Mouse (Mus musculus) heart, adult 8-10 months (tissue): ENCODE results near the gene Pex26. TPM values are rescaled to one million over a fixed set of nuclear protein-coding genes. Genes with fewer than 3 reads are reported as not detected.

Source experiments
- DNase-seq: peaks from one replicate; pipeline ENCODE4 v3.0.0; 2022; ENCODE audit warnings: low spot score
- total RNA-seq, 4 experiments: library from RNA; stranded (reverse); gene quantifications; 2 replicates each; pipeline ENCODE4 v1.2.4; 2022

Pex26 gene
- total RNA-seq, 4 experiments from 2014 or later = 5.9 to 6.6 (median 6.3) TPM

DNA sequence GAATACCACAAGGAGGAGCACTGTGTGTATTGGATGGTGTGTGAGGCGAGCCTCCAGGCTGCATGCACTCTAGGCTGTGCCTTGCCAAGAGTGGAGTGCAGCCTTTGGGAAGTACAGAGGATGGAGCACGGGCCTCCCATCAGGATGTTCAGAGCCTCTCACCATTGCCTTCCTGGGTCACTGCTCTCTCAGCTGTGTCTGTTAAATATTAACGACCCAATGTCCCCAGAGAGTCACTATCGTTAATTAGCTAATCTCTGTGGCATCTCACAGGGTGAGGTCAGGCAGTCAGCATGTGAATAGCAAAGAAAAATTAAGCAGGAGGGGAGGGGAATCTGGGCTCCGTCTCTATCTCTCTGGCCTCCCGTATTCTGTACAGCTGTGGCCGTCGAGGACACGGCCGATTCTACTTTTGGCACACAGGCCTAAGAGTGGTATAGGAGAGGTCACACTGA lies 17.3 kb upstream of the Pex26 start:
- DNase-seq = no peak

GRCm38 (mm10) chr6:121167381-121167975 lies 16.0 kb upstream of the Pex26 start:
- no peak for DNase-seq

DNA sequence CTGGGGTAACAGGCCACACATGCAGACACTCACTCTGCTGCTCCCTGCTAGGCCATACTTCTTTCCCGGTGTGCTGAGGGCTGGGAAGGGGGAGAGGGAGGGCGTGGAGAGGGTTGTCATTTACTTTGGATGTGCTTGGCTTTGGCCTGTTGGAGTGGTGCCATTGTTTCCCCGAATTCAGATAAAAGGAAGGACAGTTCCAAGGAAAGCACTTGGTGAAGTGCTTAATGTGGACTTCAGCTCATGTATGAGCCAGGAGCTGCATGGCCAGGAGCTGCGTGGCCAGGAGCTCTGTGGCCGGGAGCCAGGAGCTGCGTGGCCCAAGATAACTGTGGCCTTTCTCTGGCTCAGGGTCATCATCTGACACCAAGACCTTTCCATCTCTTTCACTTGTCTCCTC lies 12.4 kb upstream of the Pex26 start:
- DNase-seq = peak; percentile 68

GRCm38 (mm10) chr6:121173471-121173870 lies 10.0 kb upstream of the Pex26 start:
- DNase-seq = no peak

GRCm38 (mm10) chr6:121174761-121175160 lies 8.7 kb upstream of the Pex26 start:
- no peak for DNase-seq

DNA sequence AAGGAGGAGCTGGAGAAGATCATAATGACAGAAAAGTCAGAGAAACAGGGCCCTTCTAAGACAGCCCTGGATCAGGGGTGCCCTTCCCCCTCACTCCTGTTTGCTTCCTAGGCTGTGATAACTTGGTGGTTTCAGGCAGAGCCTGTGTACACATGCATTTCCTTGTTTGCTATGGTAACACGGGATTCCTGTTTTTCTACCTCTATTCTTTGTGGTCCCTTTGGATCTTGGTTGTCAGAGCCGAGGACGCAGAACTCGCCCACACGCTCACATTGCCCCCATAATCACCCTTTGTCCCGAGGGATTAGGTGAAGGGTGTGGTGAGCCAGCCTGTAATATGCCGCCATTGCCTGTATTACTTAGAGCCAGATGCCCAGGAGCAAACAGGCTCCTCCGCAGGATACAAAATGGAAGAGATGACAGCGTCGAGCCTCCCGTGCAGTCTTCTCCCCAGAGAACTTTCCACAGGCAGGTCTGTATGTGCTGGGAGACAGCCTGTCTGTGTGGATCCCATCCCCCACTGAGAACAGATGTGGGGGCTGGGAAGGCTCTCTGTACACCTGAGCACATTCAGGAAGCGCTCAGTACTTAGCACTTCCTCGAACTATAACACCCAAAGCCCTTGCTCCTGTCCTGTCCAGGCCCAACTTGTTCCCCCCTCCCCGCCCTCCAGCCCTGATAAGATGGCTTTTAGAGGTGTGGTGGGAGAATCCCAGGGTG lies 7.3 kb upstream of the Pex26 start:
- no peak for DNase-seq

DNA sequence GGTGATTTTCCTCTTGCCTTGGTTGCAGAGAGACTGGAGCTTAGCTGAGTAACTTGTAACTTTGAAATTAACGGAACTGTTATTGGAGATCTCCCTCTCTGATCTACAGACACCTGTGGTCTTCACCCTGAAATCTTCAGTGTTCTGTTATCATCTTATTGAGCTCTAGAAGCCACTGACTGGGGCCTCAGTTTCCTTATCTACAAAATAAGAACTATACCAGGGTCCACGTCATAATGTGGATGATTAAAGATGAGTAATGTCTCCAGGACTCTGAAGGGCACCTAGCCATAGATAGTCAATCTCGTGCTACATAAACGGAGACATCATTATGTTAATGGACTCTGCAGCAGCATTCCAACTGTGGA lies 6.8 kb upstream of the Pex26 start:
- no peak for DNase-seq

- no peak for DNase-seq
These were observed 6.3 kb upstream of the Pex26 start for GRCm38 (mm10) chr6:121177118-121177708.

- peak; percentile 77 for DNase-seq
These were observed 4.6 kb upstream of the Pex26 start for GRCm38 (mm10) chr6:121178700-121179358.

- DNase-seq = no peak
These were observed 3.6 kb upstream of the Pex26 start for GRCm38 (mm10) chr6:121179846-121180245.

DNA sequence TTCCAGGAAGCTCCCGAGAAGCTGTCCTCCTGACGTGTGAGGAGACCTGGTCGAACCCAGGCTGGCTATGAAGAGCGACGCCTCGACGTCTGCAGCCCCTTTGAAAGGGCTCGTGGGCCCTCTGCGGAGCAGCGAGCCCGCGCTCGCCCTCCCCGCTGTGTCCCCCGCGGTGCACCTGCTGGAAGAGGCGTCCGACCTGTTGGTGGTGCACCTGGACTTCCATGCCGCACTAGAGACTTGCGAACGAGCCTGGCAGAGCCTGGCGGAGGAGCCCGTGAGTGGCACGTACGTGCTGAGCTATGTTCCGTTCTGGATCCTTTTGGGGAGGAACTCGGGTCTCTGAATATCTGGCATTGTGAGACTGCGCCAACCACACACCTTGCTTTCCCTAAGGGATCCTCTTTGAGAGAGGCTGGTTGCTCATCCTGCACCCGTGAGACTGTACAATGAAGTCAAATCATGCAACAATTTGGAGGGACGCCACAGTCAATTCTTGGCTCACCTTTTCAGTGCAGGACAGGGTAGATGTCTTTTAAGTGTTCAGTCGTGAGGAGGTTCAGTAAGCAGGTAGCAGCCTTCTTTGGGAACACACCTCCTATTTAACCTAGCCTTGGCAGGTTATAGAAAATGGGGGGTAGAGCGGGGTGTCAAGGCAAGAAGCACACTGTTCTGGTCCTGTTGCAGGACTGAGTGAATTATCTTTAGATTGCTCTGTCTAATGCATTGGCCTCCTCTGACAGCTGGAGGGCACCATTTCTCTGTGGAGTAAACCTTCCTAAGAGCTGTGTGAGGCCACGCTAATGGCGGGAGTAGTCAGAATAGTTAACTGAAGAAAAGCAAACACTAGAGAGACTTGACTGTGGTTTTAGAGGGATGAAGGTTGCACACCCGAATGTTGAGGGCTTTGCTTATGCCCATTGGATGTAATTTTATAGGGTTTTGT lies 1.0 kb downstream of the Pex26 start:
- DNase-seq = peak; percentile 46

- DNase-seq = no peak
These were observed 1.8 kb downstream of the Pex26 start for GRCm38 (mm10) chr6:121185232-121185631.

- no peak for DNase-seq
These were observed 8.0 kb downstream of the Pex26 start for GRCm38 (mm10) chr6:121191261-121192009.

DNA sequence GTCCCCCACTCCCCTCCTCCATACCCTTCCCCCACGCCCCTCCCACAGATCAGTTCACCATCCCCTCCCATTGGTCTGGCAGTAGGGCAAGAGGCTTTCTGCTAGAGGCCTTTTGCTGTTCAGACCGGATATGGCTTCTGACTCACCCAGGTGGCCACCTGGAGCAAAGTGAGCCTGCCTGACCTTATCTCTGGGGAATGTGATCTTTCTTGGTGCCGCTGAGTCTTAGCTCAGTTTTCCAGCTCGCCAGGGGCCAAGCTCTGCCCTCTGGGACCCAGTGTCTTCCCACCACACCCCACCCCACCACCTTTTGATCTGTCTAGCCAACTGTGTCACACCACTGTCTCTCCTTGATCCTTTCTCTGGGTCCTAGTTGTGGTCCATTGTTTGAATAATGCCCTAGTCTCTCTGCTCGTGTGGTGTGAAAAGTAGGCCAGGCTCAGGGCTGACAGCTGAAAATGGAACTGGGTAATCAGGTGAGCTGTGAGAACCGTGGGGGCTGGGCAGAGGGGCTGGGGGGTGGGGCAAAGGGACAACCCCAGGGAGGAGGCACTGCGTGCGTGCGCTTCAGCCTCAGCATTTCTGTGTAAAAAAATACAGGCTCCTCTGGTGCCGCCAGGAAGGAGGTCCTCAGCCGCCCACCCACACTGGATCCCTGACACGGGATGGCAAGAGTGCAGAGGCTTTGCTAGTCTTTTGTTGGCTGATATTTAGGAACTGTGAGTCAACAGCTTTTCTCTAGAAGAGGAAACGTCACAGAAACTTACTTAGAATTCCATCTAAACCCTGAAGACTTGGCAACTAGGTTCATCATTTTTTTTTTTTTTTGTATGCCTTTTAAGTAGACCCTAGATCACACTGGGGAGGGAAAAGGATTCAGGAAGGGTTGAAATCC lies 10.8 kb downstream of the Pex26 start:
- DNase-seq = no peak

DNA sequence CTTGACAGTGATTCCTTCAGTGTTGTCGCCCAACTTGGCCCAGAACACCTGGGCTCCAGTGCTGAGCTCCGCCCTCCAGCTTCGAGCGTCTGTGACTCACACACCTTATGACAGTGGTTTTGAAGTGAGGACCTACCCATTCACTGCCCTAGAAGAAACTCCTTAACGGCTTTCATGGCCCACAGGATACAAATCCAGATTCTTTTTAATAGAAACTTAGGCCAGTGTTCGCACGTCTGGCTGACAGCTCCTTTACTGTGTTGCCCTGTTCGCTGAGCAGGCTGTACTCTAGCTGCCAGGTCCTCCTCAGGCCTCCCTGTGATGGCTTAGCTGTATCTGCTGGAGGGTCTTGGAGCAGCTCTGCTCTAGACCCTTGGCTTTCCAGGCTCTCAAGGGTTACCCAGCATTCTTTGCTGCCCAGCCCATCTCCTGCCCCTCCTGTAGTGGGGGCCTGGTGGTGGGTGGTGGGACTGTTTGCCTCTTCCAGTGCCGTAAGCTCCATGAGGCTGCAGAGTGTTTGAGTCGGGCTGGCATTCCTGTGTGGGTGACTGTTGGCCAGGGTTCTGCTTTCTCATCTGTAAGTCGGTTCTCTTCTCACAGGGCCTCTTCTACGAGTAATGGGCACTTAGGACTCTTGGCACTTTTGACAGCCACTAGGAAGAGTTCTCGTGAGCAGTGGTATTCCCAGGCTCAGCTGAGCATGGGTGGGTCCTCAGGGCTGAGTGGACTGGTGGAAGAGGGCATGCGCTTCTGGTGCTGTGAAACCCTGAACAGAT lies 11.7 kb downstream of the Pex26 start:
- DNase-seq = no peak

GRCm38 (mm10) chr6:121197807-121198365 lies 14.4 kb downstream of the Pex26 start:
- no peak for DNase-seq

GRCm38 (mm10) chr6:121200458-121200857 lies 17.0 kb downstream of the Pex26 start:
- DNase-seq = no peak

- no peak for DNase-seq
These were observed 18.6 kb downstream of the Pex26 start for GRCm38 (mm10) chr6:121202026-121202425.
